Mouse (Mus musculus) liver, embryonic 11.5 days (tissue): ENCODE data around the gene Gm49373. TPM values are rescaled to one million over a fixed set of nuclear protein-coding genes. Genes with fewer than 3 reads are reported as not detected.

ENCODE experiments used
- ATAC-seq: fragments of 200-750 bp; cut with Nextera tagmentation; replicated peaks from 2 replicates; pipeline ENCODE4 v1.8.0; 2017; ENCODE audit warnings: moderate number of reproducible peaks, mild to moderate bottlenecking, moderate TSS enrichment, moderate library complexity; ENCODE audit not compliant: low FRiP score
- DNase-seq: peaks from one replicate; pipeline ENCODE4 v3.0.0-alpha.2; 2017; ENCODE audit warnings: low spot score
- H3K27ac ChIP-seq: fragments of 300-500 bp; sonication (generic); 2 replicates; pipeline ENCODE4 v1.5.1; 2014; ENCODE audit warnings: mild to moderate bottlenecking, low read depth, low read length, control low read depth
- H3K27me3 ChIP-seq: fragments of 300-500 bp; sonication (generic); replicated peaks from 2 replicates; pipeline ENCODE4 v1.6.1; 2014; ENCODE audit warnings: low read length, mixed read lengths; ENCODE audit not compliant: control insufficient read depth, insufficient read depth
- H3K36me3 ChIP-seq: fragments of 300-500 bp; sonication (generic); 2 replicates; pipeline ENCODE4 v1.6.1; 2014; ENCODE audit warnings: mild to moderate bottlenecking, low read length, moderate library complexity, mixed read lengths; ENCODE audit not compliant: control insufficient read depth, insufficient read depth
- H3K4me1 ChIP-seq: fragments of 300-500 bp; sonication (generic); replicated peaks from 2 replicates; pipeline ENCODE4 v1.6.1; 2014; ENCODE audit warnings: low read length, mixed read lengths; ENCODE audit not compliant: control insufficient read depth, insufficient read depth
- H3K4me2 ChIP-seq: fragments of 300-500 bp; sonication (generic); 2 replicates; pipeline ENCODE4 v1.6.1; 2014; ENCODE audit warnings: mild to moderate bottlenecking, control low read depth, moderate library complexity
- H3K4me3 ChIP-seq: fragments of 300-500 bp; sonication (generic); 2 replicates; pipeline ENCODE4 v1.5.1; 2014; ENCODE audit warnings: low read depth, low read length, control low read depth
- H3K9ac ChIP-seq: fragments of 300-500 bp; sonication (generic); 2 replicates; pipeline ENCODE4 v1.6.1; 2014; ENCODE audit warnings: low read depth, low read length, control low read depth
- H3K9me3 ChIP-seq: fragments of 300-500 bp; sonication (generic); 2 replicates; pipeline ENCODE4 v1.6.1; 2016; ENCODE audit warnings: low read length, inconsistent platforms, mixed read lengths; ENCODE audit not compliant: control insufficient read depth
- WGBS: fragments of 180-500 bp; shearing (Covaris S2); extraction: QIAGEN DNeasy Blood & Tissue Kit; methylation state at CpG from one replicate; pipeline ENCODE4 v1.1.7; 2014; 5-methylcytosine and 5-hydroxymethylcytosine counted together
- polyA plus RNA-seq: library from polyadenylated mRNA; unstranded; fragments of >200 nt; fragmentation: Nextera tagmentation; extraction: Ambion mirVana; gene quantifications from 2 replicates; pipeline ENCODE4 v1.2.1, GENCODE M21; 2014

The Gm49373 gene
- polyA plus RNA-seq, 1 experiment from 2014 or later: 1.4 TPM

DNA sequence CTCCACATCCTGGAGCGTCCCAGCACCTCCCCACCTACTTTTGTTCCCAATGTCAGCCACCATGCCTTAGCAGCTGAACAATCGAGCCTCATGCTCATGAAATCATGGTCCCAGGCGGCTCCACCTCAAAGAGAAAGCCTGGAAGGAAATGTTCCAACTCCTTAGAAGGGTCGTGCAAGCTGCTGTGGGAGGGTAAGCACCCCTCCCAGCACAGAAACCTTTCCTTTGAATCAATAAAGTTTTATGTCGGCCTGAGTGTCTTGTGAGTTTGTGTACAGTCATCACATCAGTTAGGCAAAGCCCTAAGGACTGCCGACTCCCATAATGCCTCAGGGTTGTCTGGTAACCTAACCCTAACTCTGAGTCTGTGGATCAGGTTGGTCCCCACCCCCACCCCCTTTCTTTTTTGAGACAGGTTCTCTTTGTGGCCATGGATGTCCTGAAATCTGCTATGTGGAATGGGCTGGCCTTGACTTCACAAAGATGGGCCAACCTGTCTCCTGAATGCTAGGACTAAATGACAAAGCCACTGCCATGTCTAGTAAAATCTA, 44.3 kb downstream of the Gm49373 start:
- H3K9me3 ChIP-seq: no peaks in the 10 kb centered on the region
- H3K4me1 ChIP-seq: peaks cover 43% of the 10 kb centered on the region
- H3K36me3 ChIP-seq: no peaks in the 10 kb centered on the region
- peak overlapping the region; percentile 51 for H3K9ac ChIP-seq
- DNase-seq (no peak), ATAC-seq (no peak)
- H3K4me2 ChIP-seq: peak overlapping the region; percentile 100
- 0 out of 2 replicates have a peak overlapping the region, but pooled peaks have one; percentile 65 for H3K4me3 ChIP-seq
- H3K27me3 ChIP-seq: peaks cover 22% of the 10 kb centered on the region
- H3K27ac ChIP-seq: peak overlapping the region; percentile 86
- WGBS: 61% methylated on average over 6 of the region's 6 CpGs

DNA sequence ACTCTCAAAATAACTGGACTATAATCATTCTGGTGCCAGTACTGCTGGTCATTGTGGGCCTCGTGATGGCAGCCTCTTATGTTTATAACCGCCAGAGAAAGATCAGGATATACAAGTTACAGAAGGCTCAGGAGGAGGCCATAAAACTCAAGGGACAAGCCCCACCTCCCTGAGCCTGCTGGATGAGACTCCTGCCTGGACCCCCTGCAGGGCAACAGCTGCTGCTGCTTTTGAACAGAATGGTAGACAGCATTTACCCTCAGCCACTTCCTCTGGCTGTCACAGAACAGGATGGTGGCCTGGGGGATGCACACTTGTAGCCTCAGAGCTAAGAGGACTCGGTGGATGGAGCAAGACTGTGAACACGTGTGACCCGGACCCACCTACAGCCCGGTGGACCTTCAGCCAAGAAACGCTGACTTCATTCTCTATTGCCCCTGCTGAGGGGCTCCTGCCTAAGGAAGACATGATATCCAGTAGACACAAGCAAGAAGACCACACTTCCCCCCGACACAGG, 45.1 kb downstream of the Gm49373 start:
- Histone ChIP-seq H3K4me1 (peaks cover 39% of the 10 kb centered on the region), H3K4me3 (no peak overlapping the region), H3K4me2 (no peak overlapping the region), H3K27me3 (peaks cover 14% of the 10 kb centered on the region), H3K36me3 (no peaks in the 10 kb centered on the region), H3K9me3 (no peaks in the 10 kb centered on the region), H3K9ac (peak overlapping the region; percentile 13; the same call in 1 of the 2 replicates), H3K27ac (peak overlapping the region; percentile 86)
- 61% methylated on average over 8 of the region's 8 CpGs for WGBS
- DNase-seq: no peak
- no peak for ATAC-seq

DNA sequence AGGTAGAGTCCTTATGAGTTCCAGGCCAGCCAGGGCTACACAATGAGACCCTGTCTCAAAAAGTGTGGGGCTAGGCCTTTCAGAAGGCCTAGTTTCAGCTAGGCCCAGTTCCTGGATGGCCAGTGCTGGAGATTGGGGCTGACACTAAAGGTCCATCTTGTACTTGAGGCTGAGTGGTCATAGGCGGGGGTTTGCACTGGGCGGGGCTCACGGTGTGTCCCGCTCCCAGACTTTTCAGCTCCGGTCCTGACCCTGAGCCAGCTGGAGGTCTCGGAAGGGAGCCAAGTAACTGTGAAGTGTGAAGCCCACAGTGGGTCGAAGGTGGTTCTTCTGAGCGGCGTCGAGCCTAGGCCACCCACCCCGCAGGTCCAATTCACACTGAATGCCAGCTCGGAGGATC, 46.0 kb downstream of the Gm49373 start:
- no peaks in the 10 kb centered on the region for H3K36me3 ChIP-seq
- no peak overlapping the region for H3K9ac ChIP-seq
- ATAC-seq: no peak
- DNase-seq: no peak
- H3K4me3 ChIP-seq: no peak overlapping the region
- no peaks in the 10 kb centered on the region for H3K9me3 ChIP-seq
- 92% methylated on average over 12 of the region's 12 CpGs for WGBS
- H3K27me3 ChIP-seq: peaks cover 4% of the 10 kb centered on the region
- H3K4me2 ChIP-seq: no peak overlapping the region
- H3K4me1 ChIP-seq: peaks cover 29% of the 10 kb centered on the region
- H3K27ac ChIP-seq: no peak overlapping the region

DNA sequence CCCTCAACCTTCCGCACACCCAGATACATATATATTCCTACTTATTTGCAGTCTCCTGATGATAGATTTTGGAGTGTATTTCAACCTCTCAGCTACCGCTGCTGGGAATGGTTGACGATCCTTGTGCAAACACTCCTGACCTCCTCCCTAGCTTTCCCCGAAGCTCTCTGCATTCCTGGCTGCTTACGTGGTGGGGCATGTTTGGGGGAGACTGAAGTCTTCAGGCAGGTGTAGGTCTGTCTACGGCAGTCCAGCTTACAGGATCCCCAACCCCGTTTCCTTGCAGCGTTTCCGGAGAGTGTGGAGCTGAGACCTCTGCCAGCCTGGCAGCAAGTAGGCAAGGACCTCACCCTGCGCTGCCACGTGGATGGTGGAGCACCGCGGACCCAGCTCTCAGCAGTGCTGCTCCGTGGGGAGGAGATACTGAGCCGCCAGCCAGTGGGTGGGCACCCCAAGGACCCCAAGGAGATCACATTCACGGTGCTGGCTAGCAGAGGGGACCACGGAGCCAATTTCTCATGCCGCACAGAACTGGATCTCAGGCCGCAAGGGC, 47.6 kb downstream of the Gm49373 start:
- Histone ChIP-seq H3K36me3 (no peaks in the 10 kb centered on the region), H3K27ac (no peak overlapping the region), H3K27me3 (no peaks in the 10 kb centered on the region), H3K4me2 (no peak overlapping the region), H3K9ac (no peak overlapping the region), H3K9me3 (no peaks in the 10 kb centered on the region), H3K4me3 (no peak overlapping the region), H3K4me1 (peaks cover 19% of the 10 kb centered on the region; the same call in 1 of the 2 replicates)
- WGBS: 77% methylated on average over 19 of the region's 19 CpGs
- no peak for ATAC-seq
- no peak for DNase-seq

DNA sequence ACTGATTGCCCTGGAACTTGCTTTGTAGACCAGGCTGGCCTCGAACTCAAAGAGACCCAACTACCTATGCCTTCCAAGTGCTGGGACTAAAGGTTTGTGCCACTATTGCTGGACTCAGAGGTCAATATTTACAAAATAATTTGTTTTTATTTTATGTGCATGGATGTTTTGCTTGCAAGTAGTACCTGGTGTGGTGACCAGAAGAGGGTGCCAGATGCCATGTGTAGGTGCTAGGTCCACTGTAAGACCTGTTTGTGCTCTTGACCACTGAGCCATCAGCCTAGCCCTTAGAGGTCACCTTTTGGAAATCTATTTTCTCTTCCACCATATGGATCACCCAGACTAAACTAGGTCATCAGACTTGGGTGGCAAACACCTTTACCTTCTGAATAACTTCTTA, 50.2 kb downstream of the Gm49373 start:
- no peak overlapping the region for H3K9ac ChIP-seq
- WGBS: 86% methylated on average over 1 of the region's 1 CpGs
- no peaks in the 10 kb centered on the region for H3K27me3 ChIP-seq
- DNase-seq (no peak), ATAC-seq (no peak)
- H3K4me1 ChIP-seq: peaks cover 6% of the 10 kb centered on the region; the same call in 1 of the 2 replicates
- no peak overlapping the region for H3K27ac ChIP-seq
- H3K4me3 ChIP-seq: no peak overlapping the region
- H3K36me3 ChIP-seq: no peaks in the 10 kb centered on the region
- no peaks in the 10 kb centered on the region for H3K9me3 ChIP-seq
- no peak overlapping the region for H3K4me2 ChIP-seq

DNA sequence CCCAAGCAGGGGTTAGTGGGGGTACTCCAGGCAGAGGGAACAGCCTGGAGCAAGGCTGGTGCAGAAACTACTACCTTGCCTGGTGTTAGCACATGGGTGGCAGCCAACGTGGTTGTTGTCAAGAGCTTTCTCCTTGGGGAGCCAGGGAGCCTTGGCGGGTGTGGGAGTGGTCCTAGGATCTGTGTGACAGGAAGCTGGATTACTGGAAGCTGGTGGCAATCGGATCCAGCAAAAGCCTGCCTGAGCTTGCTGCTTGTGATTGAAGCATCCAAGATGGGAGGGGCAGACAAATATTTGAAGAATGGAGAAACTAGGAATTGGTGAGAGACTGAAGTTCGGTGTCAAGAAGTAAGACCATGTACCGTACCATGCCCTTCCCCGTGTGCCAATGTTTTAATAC, 50.6 kb downstream of the Gm49373 start:
- Histone ChIP-seq H3K9me3 (no peaks in the 10 kb centered on the region), H3K4me1 (peaks cover 9% of the 10 kb centered on the region), H3K27me3 (0 out of 2 replicates have a peak, but pooled peaks cover 4% of the 10 kb centered on the region), H3K4me3 (no peak overlapping the region), H3K4me2 (no peak overlapping the region), H3K27ac (no peak overlapping the region), H3K36me3 (no peaks in the 10 kb centered on the region), H3K9ac (no peak overlapping the region)
- ATAC-seq: no peak
- WGBS: 69% methylated on average over 6 of the region's 6 CpGs
- no peak for DNase-seq

DNA sequence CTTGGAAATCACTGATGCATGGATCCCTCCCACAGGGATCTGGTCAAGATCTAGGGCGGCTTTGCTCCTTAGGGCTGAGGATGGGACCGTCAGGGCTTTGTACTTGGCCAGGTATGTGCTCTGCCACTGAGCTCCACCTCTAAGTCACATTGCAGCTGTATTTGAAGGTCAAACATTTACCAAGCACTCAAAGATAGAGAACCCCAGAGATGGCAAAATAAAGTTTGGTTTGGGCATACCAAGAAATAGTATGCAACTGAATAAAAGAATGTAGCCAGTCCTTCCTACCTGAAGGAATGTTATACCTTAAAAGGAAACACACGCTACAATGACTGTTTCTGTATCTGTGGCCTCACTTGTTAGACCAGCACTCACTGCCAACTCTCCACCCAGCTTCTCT, 51.5 kb downstream of the Gm49373 start:
- Histone ChIP-seq H3K4me3 (no peak overlapping the region), H3K36me3 (no peaks in the 10 kb centered on the region), H3K9ac (no peak overlapping the region), H3K9me3 (no peaks in the 10 kb centered on the region), H3K27me3 (0 out of 2 replicates have a peak, but pooled peaks cover 5% of the 10 kb centered on the region), H3K4me1 (peaks cover 5% of the 10 kb centered on the region; the same call in 1 of the 2 replicates), H3K4me2 (no peak overlapping the region), H3K27ac (no peak overlapping the region)
- DNase-seq (no peak), ATAC-seq (no peak)
- 81% methylated on average over 3 of the region's 3 CpGs for WGBS

DNA sequence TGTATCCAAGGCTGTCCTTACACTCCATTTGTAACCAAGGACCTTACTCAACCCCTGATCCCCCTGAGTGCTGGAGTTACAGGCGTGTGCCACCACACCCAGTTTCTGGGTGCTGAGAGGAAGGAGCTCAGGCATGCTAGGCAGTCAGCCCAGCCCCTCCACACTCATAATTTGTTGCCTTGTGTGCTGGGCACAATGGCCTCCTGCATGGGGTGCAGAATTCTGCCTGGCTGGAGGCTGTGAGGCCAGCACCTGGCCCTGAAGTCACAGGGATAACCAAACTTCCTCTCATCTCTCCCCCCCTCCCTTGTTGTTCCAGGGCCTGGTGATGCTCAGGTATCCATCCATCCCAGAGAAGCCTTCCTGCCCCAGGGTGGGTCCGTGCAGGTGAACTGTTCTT, 54.3 kb downstream of the Gm49373 start:
- no peak overlapping the region for H3K4me2 ChIP-seq
- no peak overlapping the region for H3K9ac ChIP-seq
- peaks cover 20% of the 10 kb centered on the region for H3K4me1 ChIP-seq
- peaks cover 17% of the 10 kb centered on the region; the same call in 1 of the 2 replicates for H3K27me3 ChIP-seq
- DNase-seq (no peak), ATAC-seq (no peak)
- whole genome bisulfite sequencing: 75% methylated on average over 2 of the region's 2 CpGs
- no peaks in the 10 kb centered on the region for H3K9me3 ChIP-seq
- no peak overlapping the region for H3K4me3 ChIP-seq
- no peak overlapping the region for H3K27ac ChIP-seq
- no peaks in the 10 kb centered on the region for H3K36me3 ChIP-seq

DNA sequence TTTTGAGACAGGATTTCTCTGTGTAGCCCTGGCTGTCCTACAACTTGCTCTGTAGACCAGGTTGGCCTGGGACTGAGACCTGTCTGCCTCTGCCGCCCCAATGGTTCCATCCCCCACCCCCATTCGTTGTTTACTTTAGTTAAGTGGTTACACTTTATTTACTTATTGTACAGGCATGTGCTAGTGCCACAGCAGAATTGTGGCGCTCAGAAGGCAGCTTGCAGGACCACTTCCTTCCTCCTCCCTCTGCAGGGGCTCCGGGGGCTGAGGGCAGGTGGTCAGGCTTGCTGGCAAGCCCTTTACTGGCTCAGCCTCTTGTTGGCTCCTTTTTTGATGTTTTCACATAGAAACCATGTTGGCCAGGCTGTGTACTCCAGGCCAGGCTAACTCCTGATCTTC, 55.7 kb downstream of the Gm49373 start:
- 29% methylated on average over 4 of the region's 4 CpGs for WGBS
- no peak overlapping the region for H3K27ac ChIP-seq
- peaks cover 24% of the 10 kb centered on the region for H3K4me1 ChIP-seq
- H3K4me2 ChIP-seq: peak overlapping the region; percentile 85
- peaks cover 17% of the 10 kb centered on the region; the same call in 1 of the 2 replicates for H3K27me3 ChIP-seq
- no peaks in the 10 kb centered on the region for H3K36me3 ChIP-seq
- H3K9me3 ChIP-seq: no peaks in the 10 kb centered on the region
- no peak for DNase-seq
- H3K4me3 ChIP-seq: peak overlapping the region; percentile 54; the same call in 1 of the 2 replicates
- no peak for ATAC-seq
- no peak overlapping the region for H3K9ac ChIP-seq
